Mouse (Mus musculus) layer of hippocampus, adult 2 months (tissue): ENCODE measurements at regions not wholly inside any gene's neighbourhood (a gene's known extent, or its start where the extent isn't known, plus 50 kb on each side); places are given as distances from the start of the nearest gene placed in this dataset.
A peak's percentile ranks its signal among the peaks of the same experiment; 100 is the strongest.
"Not testable (repeated sequence)": the region's sequence is repeated elsewhere in the genome, so short reads cannot be mapped to it uniquely, and the experiment has no call there.

Experiments
- DNase-seq, 2 experiments: peaks; one replicate each; pipeline ENCODE4 v3.0.0; 2022; ENCODE audit warnings: low spot score in 2 of 2
- H3K27ac ChIP-seq: fragments of 200-600 bp; 2 replicates; pipeline ENCODE4 v1.8.1; 2022
- H3K4me3 ChIP-seq: fragments of 200-600 bp; 2 replicates; pipeline ENCODE4 v1.8.1; 2022; ENCODE audit warnings: mild to moderate bottlenecking
- CTCF ChIP-seq: fragments of 200-600 bp; conservative IDR thresholded peaks from 2 replicates; pipeline ENCODE4 v1.8.1; 2022; ENCODE audit warnings: antibody characterized with exemption, mild to moderate bottlenecking, moderate library complexity

GRCm38 (mm10) chr17:82457972-82458371 lies 719.8 kb upstream of the Slc8a1 start:
- TF ChIP-seq CTCF, result no peak
- no peak overlapping the region for H3K27ac ChIP-seq
- no peak overlapping the region for H3K4me3 ChIP-seq
- DNase-seq, result no peak

DNA sequence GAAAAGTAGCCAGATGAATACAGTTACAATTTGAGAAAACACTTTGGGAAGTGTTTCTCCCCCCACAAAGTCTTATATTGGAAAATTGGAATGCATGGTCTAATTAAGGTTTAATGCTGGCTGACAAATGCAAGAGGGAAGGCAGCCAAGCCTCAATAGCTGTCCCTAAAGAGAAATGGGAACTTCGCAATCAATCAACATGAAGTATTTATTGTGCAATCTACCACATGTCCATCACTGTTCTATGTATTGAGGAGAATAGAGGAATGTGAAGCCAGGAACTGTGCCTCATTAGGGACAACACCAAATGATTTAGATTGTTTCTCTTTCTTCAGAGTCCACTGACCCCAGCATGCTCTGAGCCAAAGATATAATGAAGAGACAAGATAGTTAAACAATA lies 715.7 kb upstream of the Slc8a1 start:
- no peak for TF ChIP-seq CTCF

GRCm38 (mm10) chr17:82439105-82439504 lies 700.9 kb upstream of the Slc8a1 start:
- H3K27ac ChIP-seq, result no peak overlapping the region
- no peak for TF ChIP-seq CTCF
- DNase-seq, result no peak
- no peak overlapping the region for H3K4me3 ChIP-seq

More for the DNA sequence above, 715.7 kb upstream of the Slc8a1 start:
- Histone ChIP-seq H3K27ac (no peak overlapping the region), H3K4me3 (no peak overlapping the region)
- no peak for DNase-seq

- no peak overlapping the region for H3K4me3 ChIP-seq
- TF ChIP-seq CTCF, result no peak
- no peak overlapping the region for H3K27ac ChIP-seq
- no peak for DNase-seq
These were observed 699.0 kb upstream of the Slc8a1 start for GRCm38 (mm10) chr17:82437206-82437605.

DNA sequence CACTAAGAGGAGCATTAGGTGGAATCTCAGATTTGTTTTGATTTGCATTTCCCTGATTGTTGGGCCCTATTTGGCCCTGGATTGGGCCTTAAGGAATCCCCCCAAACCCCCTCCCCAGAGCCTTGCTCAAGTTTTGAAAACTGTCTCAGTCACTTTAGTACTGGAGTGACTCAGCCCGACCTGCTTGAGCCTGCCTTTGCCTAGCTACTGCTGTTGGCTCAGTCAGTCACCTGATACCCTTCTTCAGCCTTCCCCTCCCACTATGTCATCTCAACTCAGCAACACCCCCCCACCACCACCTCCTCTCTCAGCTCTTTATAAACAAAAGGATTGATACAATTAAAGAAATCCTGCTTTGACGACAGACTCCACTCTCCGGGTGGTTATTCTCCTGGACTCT lies 694.5 kb upstream of the Slc8a1 start:
- no peak for TF ChIP-seq CTCF
- no peak overlapping the region for H3K27ac ChIP-seq
- H3K4me3 ChIP-seq, result no peak overlapping the region
- no peak for DNase-seq

DNA sequence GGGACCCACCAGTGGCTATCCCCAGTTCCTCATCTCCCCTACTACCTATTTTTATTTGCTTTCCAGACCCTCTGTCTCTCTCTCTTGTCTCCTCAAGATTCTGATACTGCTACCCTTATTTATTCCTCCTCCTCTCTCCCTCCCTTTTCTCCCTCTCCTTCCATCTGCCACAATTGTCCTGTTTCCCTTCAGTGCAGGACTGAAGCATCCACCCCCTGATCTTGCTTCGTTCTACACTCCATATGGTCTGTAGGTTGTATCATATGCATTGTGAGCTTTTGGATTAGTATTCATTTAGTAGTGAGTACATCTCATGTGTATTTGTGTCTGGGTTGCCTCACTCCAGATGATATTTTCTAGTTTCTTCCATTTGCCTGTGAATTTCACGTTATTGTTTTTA lies 670.1 kb upstream of the Slc8a1 start:
- no peak overlapping the region for H3K4me3 ChIP-seq
- no peak overlapping the region for H3K27ac ChIP-seq
- DNase-seq, result no peak
- TF ChIP-seq CTCF, result no peak

DNA sequence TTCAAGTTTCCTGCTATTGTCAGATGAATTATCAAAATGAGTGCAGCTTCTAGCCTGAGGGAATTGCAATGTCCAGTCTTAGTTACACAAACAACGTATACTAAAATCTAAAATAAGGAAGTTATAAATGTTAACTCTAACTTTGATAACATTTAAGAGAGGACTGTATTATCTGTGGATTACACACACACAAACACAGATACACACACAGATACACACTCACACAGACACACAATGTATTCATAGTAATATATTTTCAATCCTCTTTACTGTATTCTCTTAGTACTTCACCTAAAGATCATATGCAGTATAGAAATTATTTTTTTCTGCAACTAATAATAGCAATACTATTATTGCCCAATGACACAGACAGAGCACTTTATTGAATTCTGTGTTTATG lies 661.2 kb upstream of the Slc8a1 start:
- Histone ChIP-seq H3K4me3 (no peak overlapping the region), H3K27ac (no peak overlapping the region)
- no peak for DNase-seq
- no peak for TF ChIP-seq CTCF

DNA sequence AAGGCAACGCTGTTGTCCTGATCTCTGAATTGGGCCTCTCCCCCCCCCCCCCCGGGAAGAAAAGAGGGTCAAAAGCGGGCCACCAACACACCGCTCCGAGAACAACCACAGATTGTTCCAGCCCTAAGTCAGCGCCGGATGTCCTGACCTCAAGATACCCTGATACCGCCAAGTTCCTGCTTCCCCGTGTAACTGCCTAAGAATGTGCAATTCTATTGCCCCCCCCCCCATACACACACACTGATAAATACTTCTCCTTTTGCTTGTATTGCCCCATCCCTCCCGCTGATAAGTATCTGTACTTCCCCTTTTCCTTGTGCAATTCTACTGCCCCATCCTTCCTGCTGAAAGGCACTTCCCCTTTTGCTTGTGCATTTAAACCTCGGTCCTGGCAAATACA lies 641.2 kb upstream of the Slc8a1 start:
- DNase-seq, H3K27ac ChIP-seq, H3K4me3 ChIP-seq: not testable (repeated sequence)

DNA sequence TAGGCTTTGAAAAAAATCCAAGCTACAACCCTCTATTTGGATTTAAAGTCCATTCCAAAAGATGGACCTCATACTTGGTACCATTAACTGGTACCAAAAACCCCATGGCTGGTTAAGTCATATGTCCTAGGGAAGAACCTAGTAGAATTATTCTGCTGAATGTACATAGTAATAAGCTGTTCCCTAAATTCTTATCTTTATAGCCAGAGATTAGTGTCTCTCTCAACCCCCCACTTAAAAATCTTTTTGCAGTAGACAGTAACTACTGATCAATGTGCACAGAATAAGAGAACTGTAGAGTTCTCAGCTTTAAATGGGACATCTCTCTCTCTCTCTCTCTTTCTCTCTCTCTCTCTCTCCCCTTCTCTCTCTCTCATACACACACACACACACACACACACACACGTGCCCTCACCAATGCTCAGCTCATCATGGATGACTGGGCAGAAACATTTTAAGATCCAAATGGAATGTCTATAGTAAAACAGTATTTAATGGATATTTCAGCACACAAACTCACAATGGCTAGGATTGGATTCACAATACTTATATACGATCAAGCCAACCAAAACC lies 640.2 kb upstream of the Slc8a1 start:
- H3K27ac ChIP-seq, result no peak overlapping the region
- no peak overlapping the region for H3K4me3 ChIP-seq
- no peak for TF ChIP-seq CTCF
- DNase-seq, result no peak

DNA sequence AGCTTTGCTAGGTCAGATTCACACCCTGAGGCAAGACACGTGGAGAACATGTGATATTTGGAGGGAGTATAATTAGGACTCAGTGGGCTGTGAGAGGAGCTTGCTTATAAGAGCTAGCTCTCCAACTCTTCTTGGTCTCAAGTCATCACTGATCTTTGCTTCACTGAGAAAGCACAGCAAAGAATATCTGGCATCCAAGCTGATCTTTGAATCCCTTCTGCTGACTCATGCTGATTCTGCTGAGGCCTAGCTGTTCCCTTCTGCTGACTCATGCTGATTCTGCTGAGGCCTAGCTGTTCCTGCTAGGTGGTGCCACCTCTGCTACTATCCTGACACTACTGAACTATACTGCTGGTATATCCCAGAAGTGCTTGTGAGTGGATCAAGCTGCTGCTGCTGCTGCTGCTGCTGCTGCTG lies 639.0 kb upstream of the Slc8a1 start:
- no peak for TF ChIP-seq CTCF
- no peak overlapping the region for H3K4me3 ChIP-seq
- DNase-seq, result no peak
- no peak overlapping the region for H3K27ac ChIP-seq

GRCm38 (mm10) chr17:82367876-82368275 lies 629.7 kb upstream of the Slc8a1 start:
- Histone ChIP-seq H3K4me3 (no peak overlapping the region), H3K27ac (no peak overlapping the region)
- no peak for DNase-seq
- TF ChIP-seq CTCF, result no peak

- peak in 1 of 2 experiments; percentile 3 for DNase-seq
- no peak overlapping the region for H3K27ac ChIP-seq
- no peak overlapping the region for H3K4me3 ChIP-seq
- no peak for TF ChIP-seq CTCF
These were observed 627.8 kb upstream of the Slc8a1 start for GRCm38 (mm10) chr17:82366001-82366400.

DNA sequence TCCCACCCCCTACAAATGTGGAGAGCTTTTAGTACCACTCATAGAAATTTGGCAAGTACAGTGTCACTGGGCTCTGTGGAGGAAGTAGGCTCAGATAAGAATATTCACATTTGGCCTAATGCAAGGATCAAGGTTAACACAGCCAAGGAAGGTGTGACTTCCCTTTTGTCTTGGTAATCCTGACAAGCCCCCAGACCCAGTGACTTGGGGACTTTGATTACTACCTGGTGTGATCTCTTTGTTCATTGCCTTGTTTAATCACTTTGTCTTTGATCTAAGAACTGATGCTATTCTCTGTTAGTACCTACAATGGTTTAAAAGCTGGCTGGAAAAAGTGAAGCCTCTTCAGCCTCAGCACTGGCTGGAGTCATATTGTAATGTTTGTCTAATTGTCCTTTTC lies 610.5 kb upstream of the Slc8a1 start:
- Histone ChIP-seq H3K27ac (no peak overlapping the region), H3K4me3 (no peak overlapping the region)
- DNase-seq, result no peak
- TF ChIP-seq CTCF, result no peak

DNA sequence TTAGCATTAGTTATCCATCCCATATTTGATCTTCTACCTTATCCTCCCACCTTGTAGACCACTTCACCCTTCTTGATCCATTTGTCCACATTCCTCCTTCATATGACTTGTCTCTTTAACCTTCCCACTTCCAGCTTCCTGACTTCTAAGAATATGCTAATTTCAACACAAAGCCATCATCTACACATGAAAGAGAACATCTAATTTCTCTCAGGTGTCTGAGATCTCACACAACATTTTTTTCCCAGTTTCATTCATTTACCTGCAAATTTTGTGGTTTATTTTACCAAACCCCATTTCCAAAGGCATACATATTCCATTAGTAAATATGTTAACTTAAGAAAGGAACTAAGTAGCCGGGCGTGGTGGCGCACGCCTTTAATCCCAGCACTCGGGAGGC lies 593.3 kb upstream of the Slc8a1 start:
- no peak for TF ChIP-seq CTCF
- H3K4me3 ChIP-seq, result no peak overlapping the region
- no peak overlapping the region for H3K27ac ChIP-seq
- no peak for DNase-seq

DNA sequence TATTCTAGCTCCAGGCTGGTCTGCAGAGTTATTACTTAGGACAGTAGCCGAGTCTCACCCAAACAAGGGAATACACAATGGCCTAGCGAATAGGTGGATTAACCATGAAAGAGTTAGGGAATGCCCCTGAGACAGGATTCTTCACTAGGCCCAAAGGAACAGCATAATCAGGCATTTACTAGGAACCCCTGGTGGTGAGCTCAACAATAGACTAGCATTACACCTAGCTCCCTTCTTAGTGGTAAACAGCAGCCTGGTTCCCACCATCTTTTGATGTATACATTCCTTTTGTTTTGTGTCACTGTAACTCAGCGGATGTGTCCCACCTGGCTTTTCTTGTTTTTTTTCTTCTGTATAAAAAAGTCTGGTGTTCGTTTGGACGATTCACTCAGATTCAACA lies 574.0 kb upstream of the Slc8a1 start:
- DNase-seq, result no peak
- no peak for TF ChIP-seq CTCF
- no peak overlapping the region for H3K4me3 ChIP-seq
- no peak overlapping the region for H3K27ac ChIP-seq
